Mouse (Mus musculus): Measurements from ENCODE around the gene Pigg. TPM values are rescaled to one million over a fixed set of nuclear protein-coding genes. Genes with fewer than 3 reads are reported as not detected.

Gene Pigg
- polyA plus RNA-seq, 1 experiment from 2014 or later: 6.3 TPM

GRCm38 (mm10) chr5:108376059-108376458 lies 63.6 kb downstream of the Pigg start:
- Histone ChIP-seq H3K4me1 (replicated peaks) (no peaks in the 10 kb centered on the region), H3K4me2 (no peak overlapping the region), H3K9ac (replicated peaks) (no peak overlapping the region), H3K27ac (no peak overlapping the region), H3K36me3 (no peaks in the 10 kb centered on the region), H3K27me3 (peaks cover 41% of the 10 kb centered on the region), H3K9me3 (no peaks in the 10 kb centered on the region), H3K4me3 (replicated peaks) (no peak overlapping the region)
- ATAC-seq (ENCODE audit: insufficient number of reproducible peaks, insufficient read depth, low FRiP score, low TSS enrichment, low read depth): no peak
- 64% methylated on average over 1 of the region's 1 CpGs for WGBS

DNA sequence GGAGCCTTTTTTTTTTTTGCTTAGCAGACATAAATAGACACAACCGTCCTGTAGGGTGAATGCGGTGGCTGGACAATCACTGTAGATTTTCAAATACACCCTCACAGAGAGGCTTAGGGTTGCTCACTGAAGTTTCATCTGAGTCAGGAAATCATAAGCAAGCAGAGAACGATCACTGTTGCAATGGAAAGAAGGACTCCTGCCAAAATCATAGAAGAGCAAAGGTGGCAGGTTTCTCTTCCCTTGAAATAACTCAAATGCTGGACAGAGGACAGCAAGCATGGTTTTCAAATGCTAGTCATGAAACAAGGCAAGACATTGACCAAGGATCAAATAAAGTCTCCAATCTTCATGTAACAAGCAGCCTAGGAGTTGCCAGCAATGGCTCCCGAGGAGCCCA lies 65.9 kb downstream of the Pigg start:
- no peak overlapping the region for H3K4me2 ChIP-seq
- no peaks in the 10 kb centered on the region for H3K4me1 ChIP-seq (replicated peaks)
- peaks cover 20% of the 10 kb centered on the region for H3K27me3 ChIP-seq
- 90% methylated on average over 4 of the region's 4 CpGs for WGBS
- H3K36me3 ChIP-seq: no peaks in the 10 kb centered on the region
- H3K4me3 ChIP-seq (replicated peaks): no peak overlapping the region
- no peak for ATAC-seq (ENCODE audit: insufficient number of reproducible peaks, insufficient read depth, low FRiP score, low TSS enrichment, low read depth)
- H3K27ac ChIP-seq: no peak overlapping the region
- no peak overlapping the region for H3K9ac ChIP-seq (replicated peaks)
- no peaks in the 10 kb centered on the region for H3K9me3 ChIP-seq

DNA sequence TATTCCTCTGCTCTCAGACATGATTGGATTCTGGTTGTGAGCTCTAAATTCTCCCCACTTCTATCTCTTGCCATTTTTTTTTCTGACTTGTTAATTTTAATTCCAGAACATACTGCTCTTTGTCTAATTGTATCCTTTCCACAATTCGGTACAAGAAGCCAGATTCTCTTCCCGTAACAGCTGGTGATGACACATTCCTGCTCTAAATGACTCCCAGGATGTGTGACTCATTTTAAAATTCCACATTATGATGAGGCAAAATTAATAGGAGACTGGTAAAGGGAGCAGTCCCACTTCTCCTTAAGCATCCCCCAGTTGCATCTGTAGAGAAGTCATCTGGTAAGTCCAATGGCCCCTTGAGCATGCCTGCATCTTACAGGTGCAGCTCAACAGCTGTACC lies 73.2 kb downstream of the Pigg start:
- Histone ChIP-seq H3K27ac (no peak overlapping the region), H3K4me3 (replicated peaks) (no peak overlapping the region), H3K9ac (replicated peaks) (no peak overlapping the region), H3K4me2 (no peak overlapping the region), H3K9me3 (no peaks in the 10 kb centered on the region), H3K36me3 (no peaks in the 10 kb centered on the region), H3K27me3 (peaks cover 5% of the 10 kb centered on the region), H3K4me1 (replicated peaks) (no peaks in the 10 kb centered on the region)
- 90% methylated on average over 2 of the region's 2 CpGs for WGBS
- ATAC-seq (ENCODE audit: insufficient number of reproducible peaks, insufficient read depth, low FRiP score, low TSS enrichment, low read depth): no peak

DNA sequence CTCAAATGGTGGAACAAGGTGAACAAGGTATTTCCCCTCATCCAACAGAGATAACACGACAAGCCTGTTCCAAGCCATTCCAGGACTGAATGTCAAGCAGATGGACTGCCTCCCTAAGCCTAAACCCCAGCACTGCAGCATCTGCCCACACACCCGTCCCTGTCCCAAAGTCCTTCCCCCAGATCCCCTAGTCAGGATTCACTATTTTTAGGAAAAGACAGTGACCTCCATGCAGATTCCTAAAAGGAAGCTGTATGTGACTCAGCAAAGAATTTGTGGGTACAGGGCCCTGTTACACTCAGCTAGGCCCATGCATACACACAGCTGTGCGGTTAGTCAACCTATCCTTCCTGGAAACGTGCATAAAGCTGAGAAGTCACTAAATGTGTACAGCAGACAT lies 74.0 kb downstream of the Pigg start:
- H3K36me3 ChIP-seq: no peaks in the 10 kb centered on the region
- H3K4me1 ChIP-seq (replicated peaks): no peaks in the 10 kb centered on the region
- H3K27me3 ChIP-seq: peaks cover 5% of the 10 kb centered on the region
- WGBS: 79% methylated on average over 4 of the region's 4 CpGs
- no peak for ATAC-seq (ENCODE audit: insufficient number of reproducible peaks, insufficient read depth, low FRiP score, low TSS enrichment, low read depth)
- H3K4me3 ChIP-seq (replicated peaks): no peak overlapping the region
- no peak overlapping the region for H3K27ac ChIP-seq
- no peak overlapping the region for H3K9ac ChIP-seq (replicated peaks)
- H3K9me3 ChIP-seq: no peaks in the 10 kb centered on the region
- no peak overlapping the region for H3K4me2 ChIP-seq

DNA sequence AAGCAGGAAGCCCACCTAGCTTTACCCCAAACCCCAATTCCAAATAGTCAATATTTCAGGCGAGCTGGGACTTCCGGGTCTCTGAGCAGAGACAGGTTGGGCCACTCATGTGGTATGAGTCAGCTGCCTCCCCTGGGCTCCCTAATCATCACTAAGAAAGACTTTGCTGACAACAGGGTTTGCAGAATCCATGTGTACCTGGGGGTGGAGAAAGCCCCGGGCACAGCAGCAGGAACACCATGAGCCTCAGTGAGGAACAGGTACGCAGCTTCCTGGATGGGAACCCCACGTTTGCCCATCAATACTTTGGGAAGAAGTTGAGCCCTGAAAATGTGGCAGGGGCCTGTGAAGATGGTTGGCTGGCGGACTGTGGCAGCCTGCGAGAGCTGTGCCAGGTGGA lies 75.8 kb downstream of the Pigg start, which contains the start of gene Pde6b:
Pde6b (plus strand) TSS at position 191 of the 400 bp plus-strand sequence.
- Histone ChIP-seq H3K27ac (no peak within 1 kb of the TSS), H3K9ac (replicated peaks) (no peak within 1 kb of the TSS), H3K36me3 (no peaks in the 10 kb centered on the region), H3K27me3 (peaks cover 5% of the 10 kb centered on the region), H3K4me1 (replicated peaks) (no peaks in the 10 kb centered on the region), H3K4me3 (replicated peaks) (no peak within 1 kb of the TSS), H3K4me2 (no peak within 1 kb of the TSS), H3K9me3 (no peaks in the 10 kb centered on the region)
- no peak for ATAC-seq (ENCODE audit: insufficient number of reproducible peaks, insufficient read depth, low FRiP score, low TSS enrichment, low read depth)
- WGBS: 75% methylated on average over 7 of the region's 7 CpGs

DNA sequence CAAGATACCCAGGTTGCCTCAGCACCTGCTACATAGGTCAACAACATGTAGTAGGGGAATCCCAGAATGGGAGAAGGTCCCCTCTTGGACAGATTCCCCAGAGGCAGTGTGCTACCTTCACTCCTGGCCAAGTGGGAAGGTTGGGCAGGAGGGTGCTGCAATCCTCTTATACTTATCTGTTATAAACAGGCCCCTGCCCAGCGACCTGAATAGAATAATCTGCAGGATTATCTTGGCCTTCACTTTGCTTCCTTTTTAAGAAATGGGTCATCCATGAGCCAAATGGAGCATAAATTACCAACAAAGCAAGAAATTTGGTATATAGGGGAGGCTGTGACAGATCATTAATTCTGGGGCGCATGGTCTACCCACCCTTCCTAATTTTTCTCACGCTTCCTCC lies 77.3 kb downstream of the Pigg start:
- no peaks in the 10 kb centered on the region for H3K9me3 ChIP-seq
- 74% methylated on average over 3 of the region's 3 CpGs for WGBS

More for the DNA sequence above, 77.3 kb downstream of the Pigg start:
- H3K4me1 ChIP-seq (replicated peaks): no peaks in the 10 kb centered on the region
- no peak overlapping the region for H3K27ac ChIP-seq
- H3K27me3 ChIP-seq: peaks cover 5% of the 10 kb centered on the region
- H3K9ac ChIP-seq (replicated peaks): no peak overlapping the region
- no peaks in the 10 kb centered on the region for H3K36me3 ChIP-seq
- no peak for ATAC-seq (ENCODE audit: insufficient number of reproducible peaks, insufficient read depth, low FRiP score, low TSS enrichment, low read depth)
- no peak overlapping the region for H3K4me3 ChIP-seq (replicated peaks)
- no peak overlapping the region for H3K4me2 ChIP-seq

Other genes starting within 250 kb of the Pigg start
- gene Mtf2, start 246.9 kb upstream of the Pigg start, polyA plus RNA-seq (2016; fragmentation: Nextera tagmentation; extraction: Ambion mirVana): 160 and 167 TPM in 2 replicates
- 27.4 and 28.5 TPM in 2 replicates for gene Tmed5, start 180.0 kb upstream of the Pigg start, polyA plus RNA-seq (2016; fragmentation: Nextera tagmentation; extraction: Ambion mirVana)
- 13.1 and 14.4 TPM in 2 replicates for gene Ccdc18, start 179.7 kb upstream of the Pigg start, polyA plus RNA-seq (2016; fragmentation: Nextera tagmentation; extraction: Ambion mirVana)
- 51.4 and 54.3 TPM in 2 replicates for gene Dr1, start 43.7 kb upstream of the Pigg start, polyA plus RNA-seq (2016; fragmentation: Nextera tagmentation; extraction: Ambion mirVana)
- gene Gm42517, start 55.3 kb downstream of the Pigg start, polyA plus RNA-seq (2016; fragmentation: Nextera tagmentation; extraction: Ambion mirVana): not detected in 2 replicates
- gene Pde6b, start 75.8 kb downstream of the Pigg start, polyA plus RNA-seq (2016; fragmentation: Nextera tagmentation; extraction: Ambion mirVana): 0.34 and 0.36 TPM in 2 replicates
- 475 and 510 TPM in 2 replicates for gene Atp5k, start 121.8 kb downstream of the Pigg start, polyA plus RNA-seq (2016; fragmentation: Nextera tagmentation; extraction: Ambion mirVana)
- gene Mfsd7a, start 136.3 kb downstream of the Pigg start, polyA plus RNA-seq (2016; fragmentation: Nextera tagmentation; extraction: Ambion mirVana): 0.19 and 0.35 TPM in 2 replicates
- 30.5 and 32.1 TPM in 2 replicates for gene Pcgf3, start 148.6 kb downstream of the Pigg start, polyA plus RNA-seq (2016; fragmentation: Nextera tagmentation; extraction: Ambion mirVana)
- 0.33 and 0.46 TPM in 2 replicates for gene Cplx1, start 237.4 kb downstream of the Pigg start, polyA plus RNA-seq (2016; fragmentation: Nextera tagmentation; extraction: Ambion mirVana)